Mouse (Mus musculus) kidney, postnatal 0 days (tissue): ENCODE results near the gene Ube2o. TPM values are rescaled to one million over a fixed set of nuclear protein-coding genes. Genes with fewer than 3 reads are reported as not detected.
A peak's percentile ranks its signal among the peaks of the same experiment; 100 is the strongest.
"Not testable (repeated sequence)": the region's sequence is repeated elsewhere in the genome, so short reads cannot be mapped to it uniquely, and the experiment has no call there.

ENCODE experiments used
- ATAC-seq: fragments of 200-750 bp; cut with Nextera tagmentation; replicated peaks from 2 replicates; pipeline ENCODE4 v1.8.0; 2017; ENCODE audit warnings: low read depth, moderate number of reproducible peaks, moderate TSS enrichment, moderate library complexity; ENCODE audit not compliant: low FRiP score
- DNase-seq: peaks from one replicate; pipeline ENCODE4 v3.0.0-alpha.2; 2016; ENCODE audit warnings: low spot score
- H3K27ac ChIP-seq: fragments of 300-500 bp; sonication (generic); 2 replicates; pipeline ENCODE4 v1.5.1; 2014; ENCODE audit warnings: mild to moderate bottlenecking
- H3K27me3 ChIP-seq: fragments of 300-500 bp; sonication (generic); 2 replicates; pipeline ENCODE4 v1.6.1; 2014; ENCODE audit warnings: low read length, mixed read lengths; ENCODE audit not compliant: insufficient read depth
- H3K36me3 ChIP-seq: fragments of 300-500 bp; sonication (generic); 2 replicates; pipeline ENCODE4 v1.6.1; 2014; ENCODE audit warnings: low read length, mixed read lengths; ENCODE audit not compliant: insufficient read depth
- H3K4me1 ChIP-seq: fragments of 300-500 bp; sonication (generic); replicated peaks from 2 replicates; pipeline ENCODE4 v1.6.1; 2014; ENCODE audit warnings: antibody characterized with exemption, low read length, mixed read lengths; ENCODE audit not compliant: insufficient read depth
- H3K4me2 ChIP-seq: fragments of 300-500 bp; sonication (generic); 2 replicates; pipeline ENCODE4 v1.6.1; 2014; ENCODE audit warnings: mild to moderate bottlenecking, low read length, moderate library complexity, mixed read lengths
- H3K4me3 ChIP-seq: fragments of 300-500 bp; sonication (generic); replicated peaks from 2 replicates; pipeline ENCODE4 v1.5.1; 2014; ENCODE audit warnings: low read depth, low read length
- H3K9ac ChIP-seq: fragments of 300-500 bp; sonication (generic); 2 replicates; pipeline ENCODE4 v1.6.1; 2014; ENCODE audit warnings: low read depth, low read length
- H3K9me3 ChIP-seq: fragments of 300-500 bp; sonication (generic); replicated peaks from 2 replicates; pipeline ENCODE4 v1.6.1; 2016; ENCODE audit warnings: low read length, inconsistent platforms, mixed read lengths
- CTCF ChIP-seq: IDR thresholded peaks from 2 replicates; pipeline ENCODE4 v1.5.1; 2016; ENCODE audit warnings: antibody characterized with exemption, low read depth, mild to moderate bottlenecking, moderate library complexity
- WGBS: fragments of 180-500 bp; shearing (Covaris S2); extraction: QIAGEN DNeasy Blood & Tissue Kit; methylation state at CpG from one replicate; pipeline ENCODE4 v1.1.7; 2014; 5-methylcytosine and 5-hydroxymethylcytosine counted together
- polyA plus RNA-seq: library from polyadenylated mRNA; unstranded; fragments of >200 nt; fragmentation: Nextera tagmentation; extraction: Ambion mirVana; gene quantifications from 2 replicates; pipeline ENCODE4 v1.2.1, GENCODE M21; 2015

Ube2o gene
- polyA plus RNA-seq, 1 experiment from 2014 or later, result 8.9 TPM

DNA sequence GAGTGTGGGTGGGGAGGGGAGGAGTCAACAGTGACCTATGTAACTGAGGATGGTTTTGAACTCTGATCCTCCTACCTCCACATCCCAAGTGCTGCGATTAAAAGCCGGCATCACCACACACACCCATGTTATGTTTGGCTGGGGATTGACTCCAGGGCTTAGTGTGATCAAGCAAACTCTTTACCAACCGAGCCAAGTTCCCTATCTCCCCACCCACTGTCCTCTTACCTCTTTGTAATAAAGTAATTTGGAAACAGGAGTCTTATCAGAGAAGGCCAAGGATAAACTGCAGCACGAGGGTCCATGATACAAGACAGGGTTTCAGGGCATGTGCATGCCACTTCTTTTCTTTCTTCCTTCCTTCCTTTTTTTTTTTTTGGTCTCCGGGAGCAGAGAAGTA is 88.1 kb downstream of the Ube2o start:
- no peak for TF ChIP-seq CTCF
- peaks cover 6% of the 10 kb centered on the region for H3K4me1 ChIP-seq
- H3K36me3 ChIP-seq, result no peaks in the 10 kb centered on the region
- no peak overlapping the region for H3K4me2 ChIP-seq
- ATAC-seq (no peak), DNase-seq (no peak)
- H3K9me3 ChIP-seq, result no peaks in the 10 kb centered on the region
- WGBS, result 69% methylated on average over 5 of the region's 5 CpGs
- no peak overlapping the region for H3K9ac ChIP-seq
- H3K27ac ChIP-seq, result no peak overlapping the region
- H3K27me3 ChIP-seq, result no peaks in the 10 kb centered on the region
- no peak overlapping the region for H3K4me3 ChIP-seq

DNA sequence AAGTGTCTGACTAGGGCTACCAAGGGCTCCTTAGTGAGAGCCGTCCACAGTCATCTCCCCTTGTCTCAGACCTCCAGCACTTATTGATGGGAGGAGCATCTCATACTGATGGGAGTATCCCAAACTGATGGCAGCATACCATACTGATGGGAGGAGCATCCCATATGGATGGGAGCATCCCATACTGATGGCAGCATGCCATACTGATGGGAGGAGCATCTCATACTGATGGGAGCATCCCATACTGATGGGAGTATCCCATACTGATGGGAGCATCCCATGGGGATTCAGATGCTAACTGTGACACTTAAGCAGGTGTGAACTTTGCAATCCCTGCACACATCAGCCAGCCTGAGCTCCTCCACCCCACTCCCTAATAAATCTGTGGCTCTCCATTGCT is 88.7 kb downstream of the Ube2o start:
- H3K27me3 ChIP-seq, ATAC-seq, H3K9me3 ChIP-seq, DNase-seq, H3K9ac ChIP-seq, H3K27ac ChIP-seq, H3K4me1 ChIP-seq, H3K36me3 ChIP-seq, H3K4me3 ChIP-seq, H3K4me2 ChIP-seq: not testable (repeated sequence)
- WGBS, result 43% methylated on average over 1 of the region's 1 CpGs

DNA sequence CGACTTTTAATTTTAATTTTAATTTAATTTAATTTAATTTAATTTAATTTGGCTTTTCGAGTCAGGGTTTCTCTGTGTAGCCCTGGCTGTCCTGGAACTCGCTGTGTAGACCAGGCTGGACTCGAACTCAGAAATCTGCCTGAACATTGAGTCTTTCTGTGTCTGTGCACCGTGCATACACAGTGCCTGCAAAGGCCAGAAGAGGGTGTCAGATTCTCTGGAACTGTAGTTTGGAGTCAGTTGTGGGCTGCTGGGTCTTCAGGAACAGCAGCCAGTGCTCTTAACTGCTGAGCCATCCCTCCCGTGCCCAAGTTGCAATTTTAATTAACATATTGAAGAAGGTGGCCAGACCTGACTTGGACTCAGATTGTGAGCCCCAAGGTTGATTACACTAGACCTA is 89.9 kb downstream of the Ube2o start:
- WGBS, result 63% methylated on average over 6 of the region's 6 CpGs
- Histone ChIP-seq H3K9ac (no peak overlapping the region), H3K9me3 (no peaks in the 10 kb centered on the region), H3K4me2 (no peak overlapping the region), H3K4me1 (peaks cover 6% of the 10 kb centered on the region), H3K36me3 (no peaks in the 10 kb centered on the region), H3K27me3 (no peaks in the 10 kb centered on the region), H3K27ac (no peak overlapping the region), H3K4me3 (no peak overlapping the region)
- no peak for DNase-seq
- TF ChIP-seq CTCF, result peak; percentile 24; the same call in 1 of the 2 replicates
- no peak for ATAC-seq

DNA sequence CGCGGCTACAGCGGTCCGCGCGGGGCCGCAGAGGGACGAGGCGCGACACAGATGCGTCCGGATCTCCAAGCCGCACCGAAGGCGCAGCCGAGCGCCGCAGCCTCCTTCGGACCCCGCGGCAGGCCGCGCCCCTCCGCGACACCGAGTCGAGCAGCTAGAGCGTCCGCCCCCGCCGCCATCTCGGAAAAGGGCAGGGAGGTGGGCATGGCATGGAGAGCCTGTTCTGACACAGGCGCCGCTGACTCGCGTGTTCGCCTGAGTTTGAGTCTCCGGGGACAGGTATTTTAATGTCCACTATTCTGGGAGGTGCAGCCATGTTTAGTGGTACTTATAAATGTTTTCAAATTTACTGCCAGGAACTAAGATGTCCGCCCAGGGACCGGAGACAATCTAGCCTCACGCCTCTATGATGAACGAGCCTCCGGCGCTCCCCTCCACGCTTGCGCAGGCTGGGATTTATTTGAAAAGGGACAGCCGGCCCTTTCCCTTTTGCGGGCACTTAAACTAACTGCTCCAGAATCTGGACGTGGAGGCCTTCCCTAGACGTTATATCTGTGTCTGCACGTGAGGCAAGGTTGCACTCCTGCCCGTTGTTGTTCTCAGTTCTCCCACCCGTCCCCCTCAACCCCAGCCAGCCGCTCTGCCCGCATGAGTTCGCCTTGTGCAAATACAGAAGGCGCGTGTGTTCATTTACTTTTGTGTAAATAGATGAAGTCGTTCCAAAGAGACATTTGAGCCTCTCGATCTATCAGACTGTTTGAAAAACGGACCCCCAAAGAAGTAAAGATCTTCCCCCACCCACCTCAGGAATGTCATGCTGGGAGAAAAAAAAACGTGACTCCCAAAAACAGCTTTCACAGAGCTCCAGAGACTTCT is 90.8 kb downstream of the Ube2o start:
- H3K4me3 ChIP-seq, result peak overlapping the region; percentile 70
- peak; percentile 87 for ATAC-seq
- H3K27me3 ChIP-seq, result no peaks in the 10 kb centered on the region
- H3K36me3 ChIP-seq, result peaks cover 6% of the 10 kb centered on the region; the same call in 1 of the 2 replicates
- under 1% methylated on average over 45 of the region's 62 CpGs for WGBS
- H3K9ac ChIP-seq, result peak overlapping the region; percentile 89
- TF ChIP-seq CTCF, result no peak
- H3K4me1 ChIP-seq, result peaks cover 6% of the 10 kb centered on the region
- DNase-seq, result peak; percentile 96
- H3K27ac ChIP-seq, result peak overlapping the region; percentile 86
- no peaks in the 10 kb centered on the region for H3K9me3 ChIP-seq
- H3K4me2 ChIP-seq, result peak overlapping the region; percentile 62

DNA sequence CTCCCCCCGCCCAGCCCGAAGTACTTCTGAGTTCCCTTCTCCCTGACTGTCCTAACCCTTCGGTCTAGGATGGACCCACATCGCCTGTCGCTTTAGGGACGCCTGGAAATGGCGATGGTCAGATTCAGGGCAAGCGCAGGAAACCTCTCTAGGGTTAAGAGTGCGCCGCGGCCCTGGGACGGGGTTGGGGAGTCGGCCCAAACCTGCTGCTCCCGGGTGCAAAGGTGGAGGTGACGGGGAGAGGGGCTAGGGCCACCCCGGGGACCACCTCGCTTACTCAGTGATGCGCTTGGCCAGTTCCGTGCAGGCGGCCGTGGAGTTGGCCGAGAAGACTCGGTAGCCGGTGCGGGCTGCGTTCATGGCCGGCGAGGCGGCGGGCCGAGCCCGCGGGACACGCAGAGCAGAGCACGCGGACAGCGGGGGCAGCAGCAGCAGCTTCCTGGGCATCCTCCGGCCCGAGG is 91.4 kb downstream of the Ube2o start:
- H3K36me3 ChIP-seq, result peaks cover 12% of the 10 kb centered on the region; the same call in 1 of the 2 replicates
- DNase-seq (peak; percentile 56), ATAC-seq (peak; percentile 54)
- peak overlapping the region; percentile 86 for H3K27ac ChIP-seq
- H3K9me3 ChIP-seq, result no peaks in the 10 kb centered on the region
- H3K27me3 ChIP-seq, result no peaks in the 10 kb centered on the region
- peak overlapping the region; percentile 62 for H3K4me2 ChIP-seq
- peak overlapping the region; percentile 70 for H3K4me3 ChIP-seq
- no peak for TF ChIP-seq CTCF
- WGBS, result 0% methylated on average over 37 of the region's 39 CpGs
- H3K9ac ChIP-seq, result peak overlapping the region; percentile 89
- H3K4me1 ChIP-seq, result peaks cover 3% of the 10 kb centered on the region

DNA sequence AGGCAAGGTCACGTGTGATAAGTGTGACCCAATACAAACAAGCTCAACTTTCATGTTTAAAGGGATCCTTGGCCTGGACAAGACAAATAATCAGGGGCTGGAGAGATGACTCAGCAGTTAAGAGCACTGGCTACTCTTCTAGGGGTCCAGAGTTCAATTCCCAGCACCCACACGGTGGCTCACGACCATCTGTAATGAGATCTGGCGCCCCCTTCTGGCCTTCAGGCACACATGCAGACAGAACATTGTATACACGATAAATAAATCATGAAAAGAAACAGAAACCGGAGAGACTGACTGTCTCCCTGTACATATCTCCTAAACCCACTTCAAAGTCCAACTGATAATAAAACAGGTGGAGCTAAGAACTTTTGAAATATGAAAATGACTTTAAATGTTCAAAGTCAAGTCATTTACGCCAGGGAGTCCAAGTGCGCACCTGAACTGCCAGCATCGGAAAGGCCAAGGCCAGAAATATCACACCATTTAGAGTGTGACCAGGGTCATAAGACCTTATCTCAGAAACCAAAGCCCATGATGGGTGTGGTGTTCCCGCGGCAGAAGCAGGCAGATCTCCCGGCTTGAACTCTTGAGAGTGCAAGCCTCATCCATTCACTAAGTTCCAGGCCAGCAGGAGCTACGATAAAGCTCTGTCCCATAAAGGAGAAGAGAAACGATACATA is 92.4 kb downstream of the Ube2o start:
- ATAC-seq (no peak), DNase-seq (no peak)
- Histone ChIP-seq H3K4me3 (peak overlapping the region; percentile 70), H3K27ac (no peak overlapping the region), H3K9ac (peak overlapping the region; percentile 89; the same call in 1 of the 2 replicates), H3K36me3 (peaks cover 19% of the 10 kb centered on the region; the same call in 1 of the 2 replicates), H3K4me2 (peak overlapping the region; percentile 62), H3K27me3 (no peaks in the 10 kb centered on the region), H3K9me3 (no peaks in the 10 kb centered on the region), H3K4me1 (peaks cover 3% of the 10 kb centered on the region)
- WGBS, result 72% methylated on average over 14 of the region's 14 CpGs
- peak; percentile 61 for TF ChIP-seq CTCF
